Mouse (Mus musculus): ENCODE measurements around the gene Map2k4. TPM values are rescaled to one million over a fixed set of nuclear protein-coding genes. Genes with fewer than 3 reads are reported as not detected.

The Map2k4 gene
- total and polyA plus RNA-seq, 2 experiments from 2014 or later, result 111 to 157 TPM

DNA sequence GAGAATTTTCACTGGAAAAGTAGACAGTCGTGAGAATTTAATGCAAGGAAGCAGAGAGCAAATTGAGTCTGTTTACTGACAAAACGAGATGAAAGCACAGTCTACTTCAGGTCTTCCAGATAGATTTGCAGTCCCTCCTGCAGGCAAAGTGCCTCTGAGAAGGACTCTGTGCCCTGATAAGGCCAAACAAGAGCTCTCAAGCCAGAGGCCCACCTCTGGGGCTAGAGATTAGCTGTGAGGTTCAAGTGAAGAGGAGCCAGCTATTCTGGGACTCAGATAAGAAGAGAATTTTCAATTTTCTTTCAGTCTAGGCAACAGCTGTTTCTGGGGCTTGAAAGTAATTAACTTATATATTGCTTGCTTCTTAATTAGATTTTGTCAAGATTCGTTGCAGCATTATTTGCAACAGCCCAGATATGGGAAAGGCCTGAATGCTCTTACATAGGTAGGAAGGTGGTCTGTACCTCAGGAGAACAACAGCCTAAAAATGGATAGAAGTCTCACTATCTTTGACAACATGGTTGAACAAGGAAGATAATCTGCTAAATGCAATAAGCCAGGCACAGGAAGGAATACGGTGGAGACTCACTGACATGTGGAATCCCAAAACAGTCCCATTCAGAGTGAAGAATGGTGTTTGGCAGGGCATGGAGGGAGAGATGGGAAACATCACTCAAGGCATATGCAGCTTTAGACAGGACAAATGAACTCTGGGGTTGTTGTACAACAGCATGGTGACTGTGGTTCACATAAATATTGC lies 138.0 kb downstream of the Map2k4 start:
- Histone ChIP-seq H3K36me3 (ENCODE audit: insufficient read depth) (no peaks in the 10 kb centered on the region), H3K27ac (ENCODE audit: low read depth, low read length) (no peak overlapping the region), H3K27me3 (ENCODE audit: insufficient read depth, low read length) (no peaks in the 10 kb centered on the region), H3K4me3 (ENCODE audit: low read depth, low read length) (no peak overlapping the region), H3K4me1 (ENCODE audit: insufficient read depth) (no peaks in the 10 kb centered on the region), H3K9ac (no peak overlapping the region), H3K9me3 (ENCODE audit: low read length) (no peaks in the 10 kb centered on the region), H3K4me2 (ENCODE audit: low read depth) (no peak overlapping the region)
- no peak for ATAC-seq
- 65% methylated on average over 4 of the region's 4 CpGs for WGBS
- no peak for TF ChIP-seq CTCF (IDR thresholded peaks at IDR 0.05; ENCODE audit: low read depth)
- no peak for DNase-seq

DNA sequence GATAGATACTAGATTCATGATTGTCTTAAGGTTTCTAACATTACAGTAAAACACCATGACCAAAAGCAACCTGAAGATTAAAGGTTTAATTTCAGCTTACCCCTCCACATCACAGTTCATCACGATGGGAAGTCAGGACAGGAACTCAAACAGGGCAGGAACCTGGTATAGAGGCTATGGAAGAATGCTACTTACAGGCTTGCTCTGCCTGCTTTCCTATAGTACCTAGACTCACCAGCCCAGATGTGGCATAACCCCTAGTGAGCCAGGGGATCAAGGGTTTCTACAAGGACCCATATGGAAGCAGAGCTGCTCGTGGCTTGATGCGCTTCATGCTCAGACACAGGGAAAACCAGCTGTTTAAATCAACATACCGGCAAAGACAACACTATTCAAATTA lies 138.6 kb downstream of the Map2k4 start:
- no peak for TF ChIP-seq CTCF (IDR thresholded peaks at IDR 0.05; ENCODE audit: low read depth)
- Histone ChIP-seq H3K9ac (no peak overlapping the region), H3K4me3 (ENCODE audit: low read depth, low read length) (no peak overlapping the region), H3K27me3 (ENCODE audit: insufficient read depth, low read length) (no peaks in the 10 kb centered on the region), H3K27ac (ENCODE audit: low read depth, low read length) (no peak overlapping the region), H3K36me3 (ENCODE audit: insufficient read depth) (no peaks in the 10 kb centered on the region), H3K4me1 (ENCODE audit: insufficient read depth) (no peaks in the 10 kb centered on the region), H3K4me2 (ENCODE audit: low read depth) (no peak overlapping the region), H3K9me3 (ENCODE audit: low read length) (no peaks in the 10 kb centered on the region)
- no peak for DNase-seq
- ATAC-seq, result no peak
- 83% methylated on average over 4 of the region's 4 CpGs for WGBS

DNA sequence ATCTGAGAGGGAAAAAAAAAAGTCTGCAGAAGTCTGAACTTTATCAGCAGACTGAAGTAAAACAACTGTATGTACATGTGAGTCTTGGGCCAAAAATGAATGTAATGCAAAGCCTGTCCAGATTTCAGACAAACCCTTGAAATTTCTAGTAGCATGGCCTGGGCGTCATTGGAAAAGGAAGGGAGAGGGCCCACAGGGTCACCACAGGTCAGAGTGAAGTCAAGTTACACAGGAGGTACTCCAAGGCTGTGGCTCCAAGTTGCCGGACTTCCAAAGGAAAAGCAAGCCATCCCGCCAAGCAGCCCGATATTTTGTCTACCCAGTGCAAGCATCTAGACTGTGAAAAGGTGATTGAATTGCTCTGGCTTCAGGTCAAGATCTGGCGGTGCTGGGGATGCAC lies 141.8 kb downstream of the Map2k4 start:
- no peaks in the 10 kb centered on the region for H3K27me3 ChIP-seq (ENCODE audit: insufficient read depth, low read length)
- H3K4me1 ChIP-seq (ENCODE audit: insufficient read depth), result no peaks in the 10 kb centered on the region
- no peak overlapping the region for H3K9ac ChIP-seq
- no peak for TF ChIP-seq CTCF (IDR thresholded peaks at IDR 0.05; ENCODE audit: low read depth)
- no peak for ATAC-seq
- no peak overlapping the region for H3K4me3 ChIP-seq (ENCODE audit: low read depth, low read length)
- H3K4me2 ChIP-seq (ENCODE audit: low read depth), result no peak overlapping the region
- no peaks in the 10 kb centered on the region for H3K36me3 ChIP-seq (ENCODE audit: insufficient read depth)
- H3K27ac ChIP-seq (ENCODE audit: low read depth, low read length), result no peak overlapping the region
- no peaks in the 10 kb centered on the region for H3K9me3 ChIP-seq (ENCODE audit: low read length)
- WGBS, result 92% methylated on average over 5 of the region's 5 CpGs
- no peak for DNase-seq

DNA sequence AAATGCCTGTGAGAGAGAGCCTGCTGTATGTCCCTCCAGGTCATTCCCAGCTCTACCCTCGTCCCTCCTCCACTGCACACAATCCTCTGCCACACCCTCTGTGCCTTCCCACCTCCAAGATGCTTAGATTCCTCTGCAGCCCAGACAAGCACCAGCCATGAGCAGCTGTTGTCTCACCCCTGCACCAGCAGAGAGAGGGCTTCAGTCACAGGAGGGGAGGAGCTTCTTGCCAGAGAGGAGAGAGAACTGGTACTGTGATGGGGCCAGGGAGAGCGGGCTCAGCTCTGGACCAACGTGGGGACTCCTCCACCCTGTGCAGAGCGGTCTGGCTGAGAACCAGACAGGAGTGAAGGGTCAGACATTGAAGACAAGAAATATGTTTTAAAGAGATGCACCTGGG lies 143.6 kb downstream of the Map2k4 start:
- Histone ChIP-seq H3K36me3 (ENCODE audit: insufficient read depth) (no peaks in the 10 kb centered on the region), H3K4me1 (ENCODE audit: insufficient read depth) (no peaks in the 10 kb centered on the region), H3K27me3 (ENCODE audit: insufficient read depth, low read length) (no peaks in the 10 kb centered on the region), H3K9ac (no peak overlapping the region), H3K27ac (ENCODE audit: low read depth, low read length) (no peak overlapping the region), H3K4me2 (ENCODE audit: low read depth) (no peak overlapping the region), H3K4me3 (ENCODE audit: low read depth, low read length) (no peak overlapping the region), H3K9me3 (ENCODE audit: low read length) (no peaks in the 10 kb centered on the region)
- DNase-seq (no peak), ATAC-seq (no peak)
- WGBS, result 53% methylated on average over 4 of the region's 4 CpGs
- TF ChIP-seq CTCF (IDR thresholded peaks at IDR 0.05; ENCODE audit: low read depth), result no peak

DNA sequence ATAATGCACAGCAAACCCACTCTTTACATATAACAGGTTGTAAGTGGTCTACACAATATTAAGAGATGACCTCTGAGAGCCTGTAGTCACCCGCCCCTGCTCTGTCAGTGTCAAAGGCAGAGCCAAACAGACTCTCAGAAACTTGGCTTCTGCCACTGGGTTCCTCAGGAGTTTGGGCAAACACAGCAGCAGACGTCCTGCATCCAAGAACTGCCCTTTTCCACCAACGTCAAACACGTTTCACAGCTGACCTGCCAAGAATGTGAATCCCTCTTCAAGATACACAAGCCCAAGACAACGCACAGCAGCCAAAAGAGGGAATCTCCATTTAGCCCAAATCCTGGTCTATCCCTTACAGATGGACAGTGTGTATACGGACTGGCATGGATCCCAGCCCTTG lies 147.8 kb downstream of the Map2k4 start:
- Histone ChIP-seq H3K4me3 (ENCODE audit: low read depth, low read length) (no peak overlapping the region), H3K36me3 (ENCODE audit: insufficient read depth) (no peaks in the 10 kb centered on the region), H3K4me1 (ENCODE audit: insufficient read depth) (no peaks in the 10 kb centered on the region), H3K4me2 (ENCODE audit: low read depth) (no peak overlapping the region), H3K27me3 (ENCODE audit: insufficient read depth, low read length) (no peaks in the 10 kb centered on the region), H3K27ac (ENCODE audit: low read depth, low read length) (no peak overlapping the region), H3K9me3 (ENCODE audit: low read length) (no peaks in the 10 kb centered on the region), H3K9ac (no peak overlapping the region)
- TF ChIP-seq CTCF (IDR thresholded peaks at IDR 0.05; ENCODE audit: low read depth), result no peak
- 81% methylated on average over 6 of the region's 6 CpGs for WGBS
- DNase-seq (no peak), ATAC-seq (no peak)

MicroRNAs within 50 kb of the gene (microRNA counts, 519-probe panel; counts per million panel counts)
- microRNA mmu-miR-744, result not detected

Small RNA genes within 50 kb of the gene (microRNA-seq; reads per million reads assigned to microRNA genes)
- gene Mir744, result 5,143 to 6,452 reads per million in 2 experiments

Other genes starting within 250 kb of the Map2k4 start
- 17.2 and 18.3 TPM in 2 replicates for gene Zkscan6, start 18.9 kb upstream of the Map2k4 start, total RNA-seq (2014; rRNA removed)
- gene Zkscan6, start 18.9 kb upstream of the Map2k4 start, polyA plus RNA-seq (2015; fragmentation: Nextera tagmentation; extraction: Ambion mirVana), result 13.6 and 13.9 TPM in 2 replicates

Measured in forebrain, postnatal 0 days (tissue).